Mouse (Mus musculus) neural tube, embryonic 15.5 days (tissue): ENCODE data around the gene Fxyd4. TPM values are rescaled to one million over a fixed set of nuclear protein-coding genes. Genes with fewer than 3 reads are reported as not detected.

Experiments
- ATAC-seq: fragments of 200-750 bp; cut with Nextera tagmentation; 2 replicates; pipeline ENCODE4 v1.8.0; 2017; ENCODE audit warnings: mild to moderate bottlenecking, moderate TSS enrichment, moderate library complexity; ENCODE audit not compliant: low FRiP score
- H3K27ac ChIP-seq: fragments of 300-500 bp; sonication (generic); replicated peaks from 2 replicates; pipeline ENCODE4 v1.5.1; 2015; ENCODE audit warnings: mild to moderate bottlenecking, inconsistent platforms
- H3K27me3 ChIP-seq: fragments of 300-500 bp; sonication (generic); replicated peaks from 2 replicates; pipeline ENCODE4 v1.6.1; 2015; ENCODE audit warnings: inconsistent platforms
- H3K36me3 ChIP-seq: fragments of 300-500 bp; sonication (generic); 2 replicates; pipeline ENCODE4 v1.6.1; 2015; ENCODE audit warnings: inconsistent platforms
- H3K4me1 ChIP-seq: fragments of 300-500 bp; sonication (generic); 2 replicates; pipeline ENCODE4 v1.6.1; 2015; ENCODE audit warnings: inconsistent platforms
- H3K4me2 ChIP-seq: fragments of 300-500 bp; sonication (generic); 2 replicates; pipeline ENCODE4 v1.6.1; 2015; ENCODE audit warnings: inconsistent platforms, mild to moderate bottlenecking, moderate library complexity
- H3K4me3 ChIP-seq: fragments of 300-500 bp; sonication (generic); replicated peaks from 2 replicates; pipeline ENCODE4 v1.5.1; 2015; ENCODE audit warnings: mild to moderate bottlenecking, inconsistent platforms
- H3K9ac ChIP-seq: fragments of 300-500 bp; sonication (generic); replicated peaks from 2 replicates; pipeline ENCODE4 v1.6.1; 2015; ENCODE audit warnings: mild to moderate bottlenecking, inconsistent platforms
- H3K9me3 ChIP-seq: fragments of 300-500 bp; sonication (generic); replicated peaks from 2 replicates; pipeline ENCODE4 v1.6.1; 2016; ENCODE audit warnings: inconsistent platforms
- WGBS: fragments of 180-500 bp; shearing (Covaris S2); methylation state at CpG from one replicate; pipeline ENCODE4 v1.1.7; 2015; ENCODE audit warnings: mixed read lengths; 5-methylcytosine and 5-hydroxymethylcytosine counted together
- polyA plus RNA-seq: library from polyadenylated mRNA; unstranded; fragments of >200 nt; fragmentation: Nextera tagmentation; extraction: Ambion mirVana; gene quantifications from 2 replicates; pipeline ENCODE4 v1.2.1, GENCODE M21; 2015

Fxyd4 gene
- polyA plus RNA-seq = 3.0 and 3.6 TPM in 2 replicates

DNA sequence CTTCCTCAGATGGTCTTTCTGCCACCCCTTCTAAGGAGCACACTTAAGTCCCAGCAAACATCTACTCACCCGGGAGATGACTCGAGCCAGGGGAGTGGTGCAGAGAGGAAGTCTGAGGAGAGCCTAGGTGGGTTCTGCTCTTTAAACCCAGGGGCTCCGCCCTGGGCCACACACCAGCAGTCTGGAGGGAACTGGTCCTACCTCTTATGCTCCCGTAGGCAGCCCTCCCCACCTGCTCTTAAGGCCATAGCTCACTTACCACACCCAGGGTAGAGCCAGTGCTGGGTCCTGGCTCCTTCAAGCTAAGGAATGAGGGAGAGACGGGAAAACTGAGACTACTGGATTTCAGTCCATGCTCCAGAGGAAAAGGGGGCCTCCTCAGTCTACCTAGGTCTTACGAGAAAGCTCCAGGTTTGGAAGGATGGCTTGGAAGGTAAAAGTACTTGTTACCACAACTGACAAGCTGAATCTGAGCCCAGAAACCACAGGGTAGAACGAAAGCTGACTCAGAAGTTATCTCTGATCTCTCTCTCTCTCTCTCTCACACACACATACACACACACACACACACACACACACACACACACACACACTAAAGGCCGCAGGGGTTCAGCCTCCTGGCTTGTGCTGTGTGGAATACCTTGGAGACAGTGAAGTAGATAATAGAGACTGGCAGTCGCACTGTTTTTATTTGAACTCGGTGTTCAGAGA is at the start of gene Fxyd4:
Gene Fxyd4, minus strand, starts transcription at position 471 of the 711 bp plus-strand sequence.
- no peak within 1 kb of the TSS for H3K9ac ChIP-seq
- H3K27me3 ChIP-seq = no peaks in the 10 kb centered on the region
- no peaks in the 10 kb centered on the region for H3K9me3 ChIP-seq
- no peak within 1 kb of the TSS for H3K4me3 ChIP-seq
- WGBS = 85% methylated on average over 10 of the region's 10 CpGs
- no peak for ATAC-seq
- H3K36me3 ChIP-seq = no peaks in the 10 kb centered on the region
- H3K4me2 ChIP-seq = no peak within 1 kb of the TSS
- no peaks in the 10 kb centered on the region for H3K4me1 ChIP-seq
- no peak within 1 kb of the TSS for H3K27ac ChIP-seq

DNA sequence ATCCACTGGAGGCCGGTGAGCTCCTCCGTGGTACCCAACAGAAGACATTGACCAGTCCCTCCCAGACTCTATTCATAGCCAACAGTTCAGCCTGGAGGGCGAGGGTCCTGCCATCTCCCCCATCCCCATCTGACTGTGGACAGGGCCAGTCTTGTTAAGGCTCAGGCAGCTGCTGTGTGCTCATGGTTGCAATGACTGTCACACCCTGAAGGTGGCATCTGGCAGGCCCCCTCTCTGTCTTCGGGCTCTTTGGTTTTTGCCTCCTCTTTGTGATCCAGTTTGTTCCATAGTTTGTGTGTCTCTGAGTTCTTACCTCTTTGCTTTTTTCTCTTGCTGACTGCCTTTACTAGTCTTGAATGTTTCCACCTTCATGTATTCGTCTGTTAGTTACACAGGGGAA is 49.7 kb upstream of the Fxyd4 start:
- Histone ChIP-seq H3K9me3 (no peaks in the 10 kb centered on the region), H3K4me1 (no peaks in the 10 kb centered on the region), H3K4me2 (no peak overlapping the region), H3K9ac (no peak overlapping the region), H3K27me3 (no peaks in the 10 kb centered on the region), H3K27ac (no peak overlapping the region), H3K4me3 (no peak overlapping the region), H3K36me3 (no peaks in the 10 kb centered on the region)
- ATAC-seq = no peak
- 63% methylated on average over 5 of the region's 5 CpGs for WGBS

DNA sequence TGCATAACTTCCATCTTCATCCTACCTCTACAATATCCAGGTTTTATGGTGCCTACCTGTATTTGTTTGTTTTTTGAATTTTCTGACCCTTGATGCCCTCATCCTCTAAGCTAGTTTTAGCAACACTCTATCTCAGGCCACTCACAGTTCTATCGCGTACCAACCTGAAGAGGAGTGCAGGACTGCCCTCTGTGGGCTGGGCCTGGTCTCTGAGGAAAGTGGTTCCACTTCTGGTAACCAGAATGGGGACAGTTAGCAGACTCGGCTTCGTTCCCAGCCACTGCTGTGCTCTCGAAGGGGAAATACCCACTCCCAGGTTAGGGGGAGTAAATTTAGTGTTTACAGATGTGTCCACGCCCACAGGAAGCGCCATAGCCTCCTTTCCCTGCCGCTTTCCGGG is 29.2 kb upstream of the Fxyd4 start:
- Histone ChIP-seq H3K36me3 (no peaks in the 10 kb centered on the region), H3K9ac (no peak overlapping the region), H3K4me1 (no peaks in the 10 kb centered on the region), H3K4me3 (no peak overlapping the region), H3K4me2 (no peak overlapping the region), H3K27ac (no peak overlapping the region), H3K9me3 (no peaks in the 10 kb centered on the region), H3K27me3 (no peaks in the 10 kb centered on the region)
- ATAC-seq = no peak
- 49% methylated on average over 9 of the region's 9 CpGs for WGBS

DNA sequence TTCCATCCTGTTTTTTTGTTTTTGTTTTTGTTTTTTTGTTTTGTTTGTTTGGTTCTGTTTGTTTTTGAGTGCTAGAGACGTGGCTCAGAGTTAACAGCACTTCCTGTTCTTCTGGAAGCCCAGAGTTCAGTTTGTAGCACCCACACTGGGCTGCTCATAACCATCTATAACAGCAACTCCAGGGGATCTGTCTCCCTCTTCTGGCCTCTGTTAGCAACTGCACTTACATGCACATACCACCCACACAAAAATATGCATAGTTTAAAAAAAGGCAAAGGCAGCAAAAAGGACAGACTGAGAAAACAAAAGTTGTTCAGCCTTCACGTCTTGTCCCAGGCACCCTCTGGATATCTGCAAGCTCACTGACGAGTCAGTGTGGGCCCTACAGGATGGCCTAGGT is 25.7 kb upstream of the Fxyd4 start:
- Histone ChIP-seq H3K4me1 (no peaks in the 10 kb centered on the region), H3K27ac (no peak overlapping the region), H3K4me3 (no peak overlapping the region), H3K27me3 (no peaks in the 10 kb centered on the region), H3K4me2 (no peak overlapping the region), H3K9ac (no peak overlapping the region), H3K9me3 (no peaks in the 10 kb centered on the region), H3K36me3 (no peaks in the 10 kb centered on the region)
- WGBS = 85% methylated on average over 3 of the region's 3 CpGs
- no peak for ATAC-seq

DNA sequence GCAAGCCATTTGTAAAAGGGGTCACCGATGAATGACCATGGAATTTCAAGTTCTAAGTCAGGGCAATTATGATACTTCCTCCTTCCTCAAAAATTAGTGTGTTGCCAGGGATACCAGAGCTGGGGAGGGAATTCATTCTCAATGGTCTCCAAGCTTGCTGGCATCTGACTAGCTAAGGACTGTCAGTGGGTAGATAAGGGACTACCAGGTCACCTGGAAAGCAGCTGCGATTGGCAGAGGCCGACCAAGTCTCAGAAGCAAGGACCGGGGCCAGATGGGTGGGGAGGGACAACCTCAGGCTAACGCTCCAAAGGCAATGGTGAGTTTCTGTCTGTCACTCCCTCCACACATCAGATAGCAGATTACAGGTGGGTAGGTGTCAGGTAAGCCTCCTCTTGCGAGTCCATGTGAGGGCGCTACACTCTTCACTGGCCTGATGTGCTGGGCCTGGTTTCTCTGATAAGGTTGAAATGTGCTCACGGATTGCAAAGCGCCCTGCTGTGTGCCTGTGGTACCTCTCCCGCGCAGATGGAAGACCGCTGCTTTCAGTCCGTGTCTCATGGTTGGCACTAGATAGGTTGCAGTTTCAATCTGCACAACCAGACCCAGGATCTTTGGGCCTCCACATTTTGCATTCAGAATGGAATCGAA is 19.5 kb upstream of the Fxyd4 start:
- Histone ChIP-seq H3K9ac (no peak overlapping the region), H3K27me3 (no peaks in the 10 kb centered on the region), H3K4me2 (no peak overlapping the region), H3K4me3 (no peak overlapping the region), H3K27ac (no peak overlapping the region), H3K9me3 (no peaks in the 10 kb centered on the region), H3K4me1 (peaks cover 6% of the 10 kb centered on the region; the same call in 1 of the 2 replicates), H3K36me3 (no peaks in the 10 kb centered on the region)
- no peak for ATAC-seq
- WGBS = 29% methylated on average over 14 of the region's 14 CpGs

DNA sequence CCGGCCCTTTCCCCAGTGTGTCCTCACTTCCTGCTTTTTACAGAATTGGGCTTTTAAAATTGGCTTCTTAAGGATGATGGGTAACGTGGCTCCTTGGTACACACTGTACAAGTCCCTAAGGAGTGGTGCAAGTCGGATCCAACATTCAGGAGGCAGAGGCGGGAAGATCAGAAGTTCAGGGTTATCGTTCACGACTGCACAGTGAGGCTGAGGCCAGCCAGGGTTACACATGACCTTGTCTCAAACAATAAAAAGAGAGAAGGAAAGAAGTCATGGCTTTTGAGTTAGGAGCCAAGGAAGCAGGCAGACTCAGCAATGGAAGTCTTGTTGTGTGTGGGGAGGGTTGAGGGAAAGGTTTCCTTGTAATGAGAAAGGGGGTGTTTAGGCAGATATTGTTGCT is 18.7 kb upstream of the Fxyd4 start:
- Histone ChIP-seq H3K9ac (no peak overlapping the region), H3K4me2 (no peak overlapping the region), H3K27me3 (no peaks in the 10 kb centered on the region), H3K36me3 (no peaks in the 10 kb centered on the region), H3K4me3 (no peak overlapping the region), H3K4me1 (peaks cover 6% of the 10 kb centered on the region; the same call in 1 of the 2 replicates), H3K9me3 (no peaks in the 10 kb centered on the region), H3K27ac (no peak overlapping the region)
- ATAC-seq = no peak
- WGBS = 70% methylated on average over 6 of the region's 6 CpGs

DNA sequence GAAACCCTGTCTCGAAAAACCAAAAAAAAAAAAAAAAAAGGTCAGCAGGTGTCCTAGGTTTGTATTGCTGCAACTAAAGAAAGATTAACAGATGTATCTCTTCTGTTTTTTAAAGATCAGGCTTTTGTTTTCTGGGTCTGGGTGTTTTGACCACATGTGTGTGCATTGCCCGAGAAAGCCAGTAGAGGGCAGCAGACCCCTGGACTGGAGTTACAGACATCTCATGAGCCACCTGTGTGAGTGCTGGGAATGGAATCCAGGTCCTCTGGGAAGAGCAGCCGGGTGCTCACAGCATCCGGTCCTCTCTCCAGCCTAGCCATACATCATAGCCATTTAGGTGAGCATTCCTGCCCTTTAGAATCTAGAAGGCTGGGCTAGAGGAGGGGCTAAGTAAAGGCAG is 14.8 kb upstream of the Fxyd4 start:
- WGBS = 88% methylated on average over 4 of the region's 4 CpGs
- no peaks in the 10 kb centered on the region for H3K9me3 ChIP-seq
- no peaks in the 10 kb centered on the region for H3K36me3 ChIP-seq
- peaks cover 6% of the 10 kb centered on the region; the same call in 1 of the 2 replicates for H3K4me1 ChIP-seq
- ATAC-seq = no peak
- no peak overlapping the region for H3K27ac ChIP-seq
- no peak overlapping the region for H3K4me3 ChIP-seq
- no peak overlapping the region for H3K9ac ChIP-seq
- no peak overlapping the region for H3K4me2 ChIP-seq
- no peaks in the 10 kb centered on the region for H3K27me3 ChIP-seq

DNA sequence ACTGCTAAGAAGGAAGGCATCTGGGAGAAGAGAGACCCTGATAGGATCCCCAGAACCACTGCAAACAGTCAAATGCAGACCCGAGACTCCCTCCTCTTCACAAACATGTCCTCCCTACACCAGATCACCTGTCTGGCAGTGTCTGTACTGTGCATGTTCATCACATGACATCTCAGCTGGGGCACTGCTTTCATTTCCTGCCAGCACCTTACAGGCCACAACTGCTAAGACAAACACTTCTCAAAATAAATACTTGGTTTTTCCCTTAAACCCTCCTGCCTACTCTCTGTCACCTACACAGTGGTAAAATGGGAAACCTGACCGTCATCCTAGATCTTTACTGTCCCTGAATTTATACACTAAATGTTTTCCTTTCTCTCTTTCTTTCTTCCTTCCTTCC is 6.4 kb upstream of the Fxyd4 start:
- Histone ChIP-seq H3K9ac (no peak overlapping the region), H3K9me3 (no peaks in the 10 kb centered on the region), H3K27me3 (no peaks in the 10 kb centered on the region), H3K4me2 (no peak overlapping the region), H3K4me3 (no peak overlapping the region), H3K27ac (no peak overlapping the region), H3K4me1 (no peaks in the 10 kb centered on the region), H3K36me3 (no peaks in the 10 kb centered on the region)
- no peak for ATAC-seq
- WGBS = 91% methylated on average over 2 of the region's 2 CpGs

DNA sequence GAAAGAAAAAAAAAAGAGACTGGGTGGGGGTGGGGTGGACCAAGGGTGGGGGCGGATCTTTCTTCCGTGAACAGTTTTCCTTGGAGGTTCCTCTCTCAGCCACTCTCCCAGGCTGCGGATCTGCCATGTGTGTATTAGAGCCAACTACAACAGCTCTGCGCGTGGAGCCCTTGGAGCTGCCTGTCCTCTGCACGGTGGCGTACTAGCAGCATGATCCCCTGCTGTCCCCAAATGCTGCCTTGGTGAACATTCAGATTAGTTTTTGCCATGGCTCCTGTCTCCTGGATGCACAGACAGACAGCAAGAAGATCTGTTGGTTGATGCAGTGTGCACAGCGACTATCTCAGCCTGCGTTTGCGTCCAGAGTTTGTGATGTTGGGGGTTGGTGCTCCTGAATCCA is 5.3 kb upstream of the Fxyd4 start:
- no peak overlapping the region for H3K9ac ChIP-seq
- no peaks in the 10 kb centered on the region for H3K4me1 ChIP-seq
- no peak for ATAC-seq
- H3K4me2 ChIP-seq = no peak overlapping the region
- H3K36me3 ChIP-seq = no peaks in the 10 kb centered on the region
- no peak overlapping the region for H3K27ac ChIP-seq
- no peaks in the 10 kb centered on the region for H3K27me3 ChIP-seq
- H3K4me3 ChIP-seq = no peak overlapping the region
- 82% methylated on average over 10 of the region's 10 CpGs for WGBS
- no peaks in the 10 kb centered on the region for H3K9me3 ChIP-seq

DNA sequence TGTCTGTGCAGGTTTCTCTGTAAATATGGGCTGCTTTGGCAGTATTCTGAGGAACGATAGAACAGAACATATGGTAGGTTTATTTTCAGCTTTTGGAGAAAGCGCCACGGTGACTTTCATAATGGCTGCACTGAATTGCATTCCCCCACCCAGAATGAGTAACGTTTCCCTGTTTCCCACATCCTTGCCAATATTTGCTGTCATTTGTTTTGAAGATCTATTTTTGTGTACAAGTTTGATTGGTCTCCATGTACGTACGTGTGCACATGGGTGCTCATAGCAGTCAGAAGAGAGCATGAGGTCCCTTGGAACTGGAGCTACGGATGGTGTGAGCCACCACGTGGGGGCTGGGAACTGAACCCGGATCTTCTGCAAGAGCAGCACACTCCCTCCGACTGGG is 1.5 kb upstream of the Fxyd4 start:
- WGBS = 90% methylated on average over 10 of the region's 10 CpGs

DNA sequence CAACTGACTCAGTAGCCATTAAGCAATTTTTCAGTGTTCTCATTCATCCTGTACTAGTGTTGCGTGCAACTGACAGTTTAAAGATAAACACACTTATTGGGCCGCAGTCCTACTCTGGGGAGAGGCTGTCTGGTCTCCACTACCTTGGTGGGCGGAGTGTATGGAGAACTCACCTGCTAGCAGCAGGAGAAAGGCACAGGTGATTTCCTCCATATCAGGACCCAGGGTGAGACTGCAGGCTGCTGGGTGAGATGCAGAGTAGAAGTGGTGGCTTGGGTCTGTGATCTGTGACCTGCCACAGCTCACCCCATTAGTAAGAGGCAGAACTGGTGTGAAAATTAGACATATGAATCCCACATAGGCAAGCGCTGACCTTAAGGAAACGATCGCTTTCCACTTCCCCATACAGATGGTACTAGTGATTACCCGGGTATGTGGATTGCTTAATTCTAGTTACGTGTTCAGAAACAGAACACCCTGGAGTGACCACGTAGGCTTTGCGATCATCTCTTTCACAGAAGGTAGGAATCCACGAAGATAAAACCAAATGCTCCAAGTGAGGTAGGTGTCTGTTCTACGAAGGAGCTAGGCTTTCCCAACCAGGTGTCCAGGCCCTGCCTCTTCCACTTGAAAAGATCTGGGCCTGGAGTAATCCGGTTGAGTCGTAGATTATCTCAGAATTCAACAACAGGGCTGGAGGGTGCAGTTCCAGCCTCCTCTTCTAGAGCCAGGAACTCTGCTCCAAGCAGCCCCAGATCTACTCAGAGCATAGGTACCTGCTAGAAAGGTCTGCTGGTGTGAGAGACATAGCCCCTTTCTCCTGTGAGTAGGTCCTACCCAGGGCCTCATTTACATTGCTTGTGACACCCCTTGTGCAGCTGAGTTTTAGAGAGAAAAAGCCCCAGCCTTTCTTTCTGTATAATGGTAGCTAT is 1.5 kb downstream of the Fxyd4 start:
- no peak for ATAC-seq
- Histone ChIP-seq H3K4me1 (no peaks in the 10 kb centered on the region), H3K36me3 (no peaks in the 10 kb centered on the region), H3K27ac (no peak overlapping the region), H3K9me3 (no peaks in the 10 kb centered on the region), H3K4me2 (no peak overlapping the region), H3K27me3 (no peaks in the 10 kb centered on the region), H3K9ac (no peak overlapping the region), H3K4me3 (no peak overlapping the region)
- WGBS = 93% methylated on average over 14 of the region's 14 CpGs

More for the DNA sequence above, 1.5 kb upstream of the Fxyd4 start:
- Histone ChIP-seq H3K4me2 (no peak overlapping the region), H3K27me3 (no peaks in the 10 kb centered on the region), H3K36me3 (no peaks in the 10 kb centered on the region), H3K27ac (no peak overlapping the region), H3K9me3 (no peaks in the 10 kb centered on the region), H3K9ac (no peak overlapping the region), H3K4me3 (no peak overlapping the region), H3K4me1 (no peaks in the 10 kb centered on the region)
- no peak for ATAC-seq
